Mouse (Mus musculus) stomach, adult 2 months (tissue): Measurements from ENCODE around the gene Depdc7. TPM values are rescaled to one million over a fixed set of nuclear protein-coding genes. Genes with fewer than 3 reads are reported as not detected.

Experiments
- polyA plus RNA-seq: library from polyadenylated mRNA; depleted of rRNA; stranded (reverse); fragments of >200 nt; gene quantifications from 2 replicates; pipeline ENCODE4 v1.2.3, GENCODE M21; 2012; rRNA removed

Gene Depdc7
- polyA plus RNA-seq: 0.30 and 0.59 TPM in 2 replicates

DNA sequence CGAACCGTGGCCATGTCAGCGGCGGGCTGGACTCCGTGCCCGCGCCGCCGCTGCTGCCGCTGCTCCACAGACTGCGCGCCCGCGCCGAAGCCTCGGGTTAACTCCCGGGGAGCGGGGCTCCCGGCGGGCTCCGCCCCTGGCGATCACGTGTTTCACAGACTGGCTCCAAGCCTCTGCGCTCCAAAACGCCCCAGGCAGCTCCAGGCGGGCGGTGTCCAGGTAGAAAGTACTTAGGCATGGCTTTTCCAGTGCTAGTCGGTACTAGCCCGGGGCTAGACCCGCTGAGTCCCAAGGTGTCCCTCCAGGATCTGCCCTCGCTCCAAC is at the start of gene Depdc7:
Gene Depdc7, minus strand, starts transcription at position 138 of the 324 bp plus-strand sequence.

DNA sequence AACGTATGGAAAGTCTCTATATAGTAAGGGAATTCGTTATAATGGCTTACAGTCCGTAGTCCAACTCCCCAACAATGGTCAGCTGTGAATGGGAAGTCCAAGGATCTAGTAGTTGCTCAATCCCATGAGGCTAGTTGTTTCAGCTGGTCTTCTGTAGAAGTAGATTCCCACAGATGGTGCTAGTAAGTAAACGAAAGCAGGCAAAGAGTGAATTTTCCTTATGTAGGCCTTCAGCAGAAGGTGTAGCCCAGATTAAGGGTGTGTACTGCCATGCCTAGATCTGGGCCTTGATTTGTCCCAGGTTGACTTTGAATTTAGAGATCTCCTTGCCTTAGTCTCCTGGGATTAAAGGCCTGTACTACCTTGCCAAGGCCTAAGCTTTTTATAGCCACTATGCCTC is 26.4 kb downstream of the Depdc7 start, which contains the start of gene Pin1rt1:
Gene Pin1rt1, minus strand, starts transcription at position 101 of the 400 bp plus-strand sequence.

DNA sequence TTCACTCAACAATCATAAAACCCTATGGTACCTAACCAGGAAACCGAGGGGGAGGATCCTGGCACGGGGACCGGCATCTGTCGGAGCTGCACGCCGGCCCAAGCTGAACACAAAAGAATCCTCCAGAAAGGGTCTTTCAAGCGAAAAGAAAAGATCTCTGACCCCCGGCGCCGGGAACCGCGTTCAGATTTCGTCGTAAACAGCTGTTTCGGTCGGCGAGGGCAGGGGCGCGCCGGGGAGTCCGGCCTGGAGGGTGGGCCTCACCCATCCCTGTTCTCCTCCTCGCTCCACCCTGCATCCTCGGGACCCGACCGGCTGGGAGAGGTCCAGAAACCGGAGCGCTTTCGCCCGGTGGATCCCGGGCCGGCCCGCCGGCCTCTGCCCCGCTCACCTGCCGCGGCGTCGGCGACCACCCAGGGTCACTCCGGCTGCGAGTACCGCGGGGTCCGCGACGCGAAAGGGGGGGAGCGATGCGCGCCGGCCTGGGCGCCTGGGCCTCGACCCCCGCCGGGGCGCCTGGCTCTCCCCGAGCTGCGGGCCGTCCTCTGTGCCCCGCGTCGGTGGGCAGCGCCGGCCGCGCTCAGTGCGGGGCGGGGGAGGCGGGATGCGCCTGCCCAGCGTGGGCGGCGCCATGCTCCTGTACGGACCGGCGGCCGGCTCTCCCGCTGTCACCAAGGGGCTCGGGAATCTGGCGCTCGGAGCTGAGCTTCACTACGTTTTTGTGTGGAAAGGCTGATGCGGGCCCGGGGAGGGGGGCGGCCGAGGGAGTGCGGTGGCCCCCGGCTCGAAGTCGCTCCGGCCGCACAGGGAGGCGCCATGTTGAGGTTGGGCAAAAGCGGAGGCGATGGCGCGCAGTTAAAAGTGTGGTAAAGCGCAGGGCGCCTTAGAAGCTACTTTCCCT is 30.8 kb downstream of the Depdc7 start, which contains the start of gene Tcp11l1:
Gene Tcp11l1, minus strand, starts transcription at position 585 of the 901 bp plus-strand sequence.

Other genes starting within 250 kb of the Depdc7 start
- gene Hipk3, start 248.4 kb downstream of the Depdc7 start, polyA plus RNA-seq: 5.7 and 6.9 TPM in 2 replicates
- gene Cstf3, start 152.4 kb downstream of the Depdc7 start, polyA plus RNA-seq: 1.1 and 1.4 TPM in 2 replicates
- 1.1 and 1.5 TPM in 2 replicates for gene Tcp11l1, start 30.7 kb downstream of the Depdc7 start, polyA plus RNA-seq
- not detected in 2 replicates for gene Pin1rt1, start 26.5 kb downstream of the Depdc7 start, polyA plus RNA-seq
- 0.62 and 1.0 TPM in 2 replicates for gene Qser1, start 73.9 kb upstream of the Depdc7 start, polyA plus RNA-seq
- gene Prrg4, start 107.0 kb upstream of the Depdc7 start, polyA plus RNA-seq: 0.40 and 0.67 TPM in 2 replicates
- gene Ccdc73, start 124.9 kb upstream of the Depdc7 start, polyA plus RNA-seq: not detected in 2 replicates